29 mouse cellular contexts compared by ENCODE assay signal in genomic region chr9:37392071-37392470, GRCm38 (mm10). TPM values are rescaled to one million over a fixed set of nuclear protein-coding genes. Genes with fewer than 3 reads are reported as not detected.
DNase-seq lines count a peak whose midpoint lies in the region; ATAC-seq lines count a peak whose summit lies in the region.
"Had no signal": no experiment of that assay in that cellular context is flagged by ENCODE, and none has a peak within 500 bp of the region (broad histone marks: within the 10 kb centered on the region; RNA-seq: fewer than 3 reads in every experiment).

No protein-coding gene starts in this region.

- H3K9me3 ChIP-seq in heart, embryonic 11.5 days (replicated peaks; ENCODE audit: control insufficient read depth, low read length): no peaks in the 10 kb centered on the region
- H3K9me3 ChIP-seq: embryonic facial prominence, embryonic 13.5 days; embryonic facial prominence, embryonic 15.5 days; forebrain, embryonic 10.5 days; forebrain, embryonic 12.5 days; G1E had no signal

- DNase-seq in heart, adult 11 months: peak; percentile 30
- DNase-seq in ES-CJ7 (ENCODE audit: low read depth, low spot score) (peak; percentile 60), R1 (ENCODE audit: low read depth, low spot score) (peak; percentile 64)
- DNase-seq in left cerebral cortex, postnatal 10 days (ENCODE audit: extremely low spot score in 1 of 2, low spot score in 2 of 2): no peak
- DNase-seq: adrenal gland, adult 2 months; adrenal gland, postnatal 10 days; adrenal gland, postnatal 25 days; B cell, adult 2 months; cerebellum, adult 11 months; cerebellum, adult 18-20 months; cerebellum, adult 8-10 months; cerebellum, adult 9-11 months; cerebellum, postnatal 14 days; cerebellum, postnatal 36 days; embryo, embryonic 11 days had no signal

- H3K4me1 ChIP-seq in heart, embryonic 11.5 days (ENCODE audit: control insufficient read depth, insufficient read depth, low read length): no peaks in the 10 kb centered on the region
- H3K4me1 ChIP-seq: embryonic facial prominence, embryonic 13.5 days; embryonic facial prominence, embryonic 15.5 days; forebrain, embryonic 12.5 days had no signal

- WGBS in heart, embryonic 11.5 days (ENCODE audit: insufficient replicate concordance): 75% methylated on average over 2 of the region's 2 CpGs

- H3K4me2 ChIP-seq in heart, embryonic 11.5 days: no peak overlapping the region
- H3K4me2 ChIP-seq: embryonic facial prominence, embryonic 13.5 days; embryonic facial prominence, embryonic 15.5 days; forebrain, embryonic 12.5 days had no signal

- no peak for ATAC-seq in heart, embryonic 11.5 days (replicated peaks; ENCODE audit: insufficient number of reproducible peaks, low FRiP score, low TSS enrichment)
- ATAC-seq: CD4-positive, CD25-positive, alpha-beta regulatory T cell, adult 4 months; forebrain, embryonic 14.5 days; forebrain, embryonic 16.5 days; Patski had no signal

- H3K27ac ChIP-seq in heart, embryonic 11.5 days (ENCODE audit: low read depth, low read length): no peak overlapping the region
- H3K27ac ChIP-seq: embryonic facial prominence, embryonic 13.5 days; embryonic facial prominence, embryonic 15.5 days; forebrain, embryonic 10.5 days; forebrain, embryonic 12.5 days had no signal

- intact Hi-C loops in left cerebral cortex, postnatal 10 days (cut with DNase I): no loop called here

- H3K36me3 ChIP-seq in heart, embryonic 11.5 days (ENCODE audit: control insufficient read depth, insufficient read depth, low read length): no peaks in the 10 kb centered on the region
- H3K36me3 ChIP-seq: embryonic facial prominence, embryonic 13.5 days; embryonic facial prominence, embryonic 15.5 days; forebrain, embryonic 10.5 days; forebrain, embryonic 12.5 days; G1E had no signal

- H3K4me3 ChIP-seq in heart, embryonic 11.5 days (ENCODE audit: low read depth, low read length): no peak overlapping the region
- H3K4me3 ChIP-seq: embryonic facial prominence, embryonic 13.5 days; embryonic facial prominence, embryonic 15.5 days; erythroblast, embryonic 14.5 days; forebrain, embryonic 10.5 days; forebrain, embryonic 12.5 days had no signal

- H3K9ac ChIP-seq in heart, embryonic 11.5 days (ENCODE audit: low read depth, low read length): no peak overlapping the region
- H3K9ac ChIP-seq: embryonic facial prominence, embryonic 13.5 days; embryonic facial prominence, embryonic 15.5 days; forebrain, embryonic 12.5 days had no signal

- H3K27me3 ChIP-seq in heart, embryonic 11.5 days (ENCODE audit: control insufficient read depth, insufficient read depth, low read length): no peaks in the 10 kb centered on the region
- H3K27me3 ChIP-seq: CH12.LX; forebrain, embryonic 12.5 days had no signal

RNA-seq across cellular contexts. Expression of gene Robo4, which starts 9.6 kb away (rescaled TPM):
- polyA plus RNA-seq in heart, embryonic 11.5 days (2014; fragmentation: Nextera tagmentation; extraction: Ambion mirVana): 2.5 and 3.3 TPM in 2 replicates
- 1 to 10 TPM; 6.4 to 8.3 TPM for total RNA-seq in left cerebral cortex, postnatal 10 days (2021)
- total RNA-seq: CH12.LX had no signal
- polyA plus RNA-seq: CD4-positive, CD25-positive, alpha-beta regulatory T cell, adult 4 months; G1E; Patski had no signal

RNA-seq across cellular contexts. Expression of gene Hepacam, which starts 24.9 kb away (rescaled TPM):
- not detected in 2 replicates for polyA plus RNA-seq in heart, embryonic 11.5 days (2014; fragmentation: Nextera tagmentation; extraction: Ambion mirVana)
- 10 to 100 TPM; 41.1 to 45.7 TPM for total RNA-seq in left cerebral cortex, postnatal 10 days (2021)
- total RNA-seq: common myeloid progenitor, adult 5-6 weeks; G1E had no signal
- polyA plus RNA-seq: CD4-positive, CD25-positive, alpha-beta regulatory T cell, adult 4 months; embryonic facial prominence, embryonic 11.5 days; embryonic facial prominence, embryonic 13.5 days; erythroblast, embryonic 14.5 days; forebrain, embryonic 10.5 days; G1E; Patski had no signal

RNA-seq across cellular contexts. Expression of gene Robo3, which starts 41.0 kb away (rescaled TPM):
- polyA plus RNA-seq in heart, embryonic 11.5 days (2014; fragmentation: Nextera tagmentation; extraction: Ambion mirVana): 0.29 and 0.35 TPM in 2 replicates
- 10 to 100 TPM; 24.8 to 27.4 TPM for total RNA-seq in left cerebral cortex, postnatal 10 days (2021)
- polyA plus RNA-seq: CD4-positive, CD25-positive, alpha-beta regulatory T cell, adult 4 months had no signal

RNA-seq across cellular contexts. Expression of gene Ccdc15, which starts 43.8 kb away (rescaled TPM):
- 3.4 and 5.3 TPM in 2 replicates for polyA plus RNA-seq in heart, embryonic 11.5 days (2014; fragmentation: Nextera tagmentation; extraction: Ambion mirVana)
- 1 to 10 TPM; 2.3 to 3.3 TPM for total RNA-seq in left cerebral cortex, postnatal 10 days (2021)

Comparison
In these comparisons a context has a peak if more than half of its experiments do, and no peak if none do; other contexts are left out.
1. DNase-seq: peak in heart, adult 11 months (single experiment), ES-CJ7 (single experiment) and R1 (single experiment); none in left cerebral cortex, postnatal 10 days (0 of 2).